Mouse (Mus musculus) erythroblast, embryonic 14.5 days (primary cell): ENCODE measurements around the gene B430306N03Rik.

Source experiments
- GATA1 ChIP-seq: IDR thresholded peaks from 2 replicates; pipeline ENCODE4 v1.6.1; 2012; ENCODE audit warnings: low read length, inconsistent platforms, mixed read lengths
- TAL1 ChIP-seq: IDR thresholded peaks from 3 replicates; pipeline ENCODE4 v1.6.1; 2012; ENCODE audit warnings: low read length, inconsistent platforms, mixed read lengths

GRCm38 (mm10) chr17:48300199-48300598, 15.7 kb upstream of the B430306N03Rik start:
- no peak for TF ChIP-seq TAL1
- TF ChIP-seq GATA1: no peak
